Mouse (Mus musculus) cortical plate, adult 2 months (tissue): ENCODE data around the gene Pycr2.
A peak's percentile ranks its signal among the peaks of the same experiment; 100 is the strongest.

ENCODE experiments used
- CTCF ChIP-seq: fragments of 200-500 bp; IDR thresholded peaks from 2 replicates; pipeline ENCODE4 v1.5.1; 2011; ENCODE audit warnings: mild to moderate bottlenecking, control low read depth, low read length; ENCODE audit not compliant: insufficient read depth; ENCODE audit errors: extremely low read depth
- POLR2A ChIP-seq: fragments of 200-500 bp; IDR thresholded peaks from 2 replicates; pipeline ENCODE4 v1.6.1; 2011; ENCODE audit warnings: mild to moderate bottlenecking, low read length, control low read depth; ENCODE audit not compliant: insufficient read depth; ENCODE audit errors: extremely low read depth

- TF ChIP-seq CTCF (no peak), POLR2A (0 out of 2 replicates have a peak, but pooled peaks have one; percentile 24)
Observed at GRCm38 (mm10) chr1:180942166-180943031, 38.3 kb downstream of the Pycr2 start, which contains the start of gene Tmem63a.
